Mouse (Mus musculus) myocyte (in vitro differentiated cells): Measurements from ENCODE around the gene Gimap3.

ENCODE experiments used
- CEBPB ChIP-seq: IDR thresholded peaks from 2 replicates; pipeline ENCODE4 v1.6.1; 2011; ENCODE audit warnings: mild to moderate bottlenecking, moderate library complexity; ENCODE audit not compliant: poor library complexity, insufficient read depth, severe bottlenecking
- E2F4 ChIP-seq: IDR thresholded peaks from one replicate; pipeline ENCODE4 v1.6.1; 2011; ENCODE audit warnings: mild to moderate bottlenecking, control low read depth, moderate library complexity; ENCODE audit not compliant: insufficient read depth
- MAX ChIP-seq: IDR thresholded peaks from one replicate; pipeline ENCODE4 v1.6.1; 2011; ENCODE audit warnings: low read depth, mild to moderate bottlenecking, control low read depth
- MYOD1 ChIP-seq, 3 experiments: IDR thresholded peaks; one replicate each; pipeline ENCODE4 v1.6.1; 2011; ENCODE audit warnings: control low read depth in 2 of 3, low read depth in 2 of 3, mild to moderate bottlenecking in 2 of 3, moderate library complexity in 1 of 3; ENCODE audit not compliant: insufficient read length in 2 of 3, control insufficient read depth in 1 of 3
- POLR2A ChIP-seq: IDR thresholded peaks from one replicate; pipeline ENCODE4 v1.6.1; 2011; ENCODE audit warnings: low read depth, mild to moderate bottlenecking, control low read depth, moderate library complexity; ENCODE audit not compliant: insufficient read length
- POLR2AphosphoS2 ChIP-seq: IDR thresholded peaks from one replicate; pipeline ENCODE4 v1.6.1; 2011; ENCODE audit warnings: low read depth, control low read depth; ENCODE audit not compliant: insufficient read length
- REST ChIP-seq: IDR thresholded peaks from one replicate; pipeline ENCODE4 v1.6.1; 2011; ENCODE audit warnings: mild to moderate bottlenecking, control low read depth, moderate library complexity; ENCODE audit not compliant: insufficient read depth, insufficient read length
- SRF ChIP-seq: IDR thresholded peaks from one replicate; pipeline ENCODE4 v1.6.1; 2011; ENCODE audit warnings: low read depth; ENCODE audit not compliant: control insufficient read depth, insufficient read length
- TCF12 ChIP-seq: IDR thresholded peaks from one replicate; pipeline ENCODE4 v1.6.1; 2011; ENCODE audit warnings: mild to moderate bottlenecking, control low read depth; ENCODE audit not compliant: poor library complexity, insufficient read depth, severe bottlenecking
- TCF3 ChIP-seq: IDR thresholded peaks from one replicate; pipeline ENCODE4 v1.6.1; 2011; ENCODE audit warnings: low read depth, control low read depth; ENCODE audit not compliant: insufficient read length

- TF ChIP-seq MAX: no peak
- TF ChIP-seq E2F4: no peak
- no peak for TF ChIP-seq TCF12
- no peak for TF ChIP-seq POLR2A
- no peak for TF ChIP-seq REST
- no peak for TF ChIP-seq TCF3
- TF ChIP-seq POLR2AphosphoS2: no peak
- TF ChIP-seq SRF: no peak
- no peak for TF ChIP-seq MYOD1 (IDR thresholded peaks at IDR 0.05; ENCODE audit: control insufficient read depth in 1 of 3, insufficient read length in 2 of 3, low read depth in 2 of 3)
- TF ChIP-seq CEBPB: no peak
Measured at GRCm38 (mm10) chr6:48770696-48771095, at the start of gene Gimap3.
